Mouse (Mus musculus) heart, adult 2 months (tissue): ENCODE data around the gene Pkp1.

Source experiments
- CTCF ChIP-seq: fragments of 200-600 bp; IDR thresholded peaks from 2 replicates; pipeline ENCODE4 v1.8.1; 2022; ENCODE audit warnings: antibody characterized with exemption, mild to moderate bottlenecking, moderate library complexity
- POLR2A ChIP-seq: fragments of 200-500 bp; IDR thresholded peaks from 2 replicates; pipeline ENCODE4 v1.6.1; 2011; ENCODE audit warnings: mild to moderate bottlenecking, low read depth, low read length, control low read depth; ENCODE audit not compliant: insufficient read depth

DNA sequence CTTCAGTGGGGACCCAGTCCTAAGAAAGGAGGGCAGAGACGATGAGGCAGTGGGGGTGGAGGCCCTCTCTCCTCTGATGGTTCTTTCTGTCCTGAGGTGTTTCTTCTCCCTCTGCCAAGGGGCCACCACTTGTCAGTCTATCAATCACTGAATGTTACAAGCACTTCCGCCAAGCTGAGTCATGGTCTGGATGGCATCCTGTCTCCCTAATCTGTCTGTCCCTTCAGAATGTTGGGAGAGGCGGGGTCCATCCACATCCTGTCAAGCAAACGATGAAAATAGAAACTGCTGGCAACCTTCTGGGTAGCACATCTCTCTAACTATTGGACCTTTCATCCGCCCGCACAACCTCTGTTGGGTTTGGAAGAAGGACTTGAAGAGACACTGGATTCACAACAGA is 74.5 kb downstream of the Pkp1 start:
- TF ChIP-seq CTCF: no peak
- TF ChIP-seq POLR2A: peak; percentile 51
